Mouse (Mus musculus) small intestine, adult 2 months (tissue): ENCODE measurements at regions not wholly inside any gene's neighbourhood (a gene's known extent, or its start where the extent isn't known, plus 50 kb on each side); places are given as distances from the start of the nearest gene placed in this dataset.

Experiments used
- CTCF ChIP-seq: fragments of 200-500 bp; IDR thresholded peaks from 2 replicates; pipeline ENCODE4 v1.5.1; 2012; ENCODE audit warnings: low read depth, mild to moderate bottlenecking, control low read depth, inconsistent platforms, low read length, moderate library complexity, mixed read lengths; ENCODE audit not compliant: insufficient replicate concordance, insufficient read length; ENCODE audit errors: extremely low read depth
- POLR2A ChIP-seq: fragments of 200-500 bp; IDR thresholded peaks from 2 replicates; pipeline ENCODE4 v1.6.1; 2012; ENCODE audit warnings: low read depth, mild to moderate bottlenecking, control low read depth, inconsistent platforms, low read length, moderate library complexity

GRCm38 (mm10) chr6:143454695-143455218 is 287.7 kb downstream of the Etnk1 start:
- TF ChIP-seq POLR2A (no peak), CTCF (no peak)
